Mouse (Mus musculus) liver, embryonic 14.5 days (tissue): ENCODE results near the gene Rragd. TPM values are rescaled to one million over a fixed set of nuclear protein-coding genes. Genes with fewer than 3 reads are reported as not detected.
A peak's percentile ranks its signal among the peaks of the same experiment; 100 is the strongest.

Experiments used
- ATAC-seq: fragments of 200-750 bp; cut with Nextera tagmentation; 2 replicates; pipeline ENCODE4 v1.8.0; 2017; ENCODE audit warnings: moderate number of reproducible peaks, mild to moderate bottlenecking, moderate library complexity; ENCODE audit not compliant: insufficient read depth
- DNase-seq, 3 experiments: peaks; one replicate each; pipeline ENCODE4 v3.0.0-alpha.2; 2012 to 2013; ENCODE audit warnings: low read depth in 3 of 3, low spot score in 3 of 3
- H3K27ac ChIP-seq: fragments of 300-500 bp; sonication (generic); 2 replicates; pipeline ENCODE4 v1.5.1; 2014; ENCODE audit warnings: moderate library complexity, mild to moderate bottlenecking, control low read depth, inconsistent platforms
- H3K27me3 ChIP-seq: fragments of 300-500 bp; sonication (generic); 2 replicates; pipeline ENCODE4 v1.6.1; 2014; ENCODE audit warnings: mild to moderate bottlenecking, low read length, moderate library complexity; ENCODE audit not compliant: control insufficient read depth, insufficient read depth
- H3K36me3 ChIP-seq: fragments of 300-500 bp; sonication (generic); replicated peaks from 2 replicates; pipeline ENCODE4 v1.6.1; 2014; ENCODE audit warnings: low read depth; ENCODE audit not compliant: control insufficient read depth, insufficient read depth
- H3K4me1 ChIP-seq, 2 experiments: fragments of 200-500 bp in 1 of 2; fragments of 300-500 bp in 1 of 2; sonication (generic) in 1 of 2; replicated peaks; 2 replicates each; pipeline ENCODE4 v1.6.1; 2012 to 2014; ENCODE audit warnings: antibody characterized with exemption in 1 of 2, inconsistent platforms in 1 of 2, low read length in 1 of 2; ENCODE audit not compliant: control insufficient read depth in 2 of 2, insufficient read depth in 2 of 2
- H3K4me2 ChIP-seq: fragments of 300-500 bp; sonication (generic); 2 replicates; pipeline ENCODE4 v1.6.1; 2014; ENCODE audit warnings: low read depth, mild to moderate bottlenecking, control low read depth, moderate library complexity
- H3K4me3 ChIP-seq, 2 experiments: fragments of 200-500 bp in 1 of 2; fragments of 300-500 bp in 1 of 2; sonication (generic) in 1 of 2; 2 replicates each; pipeline ENCODE4 v1.5.1; 2012 to 2014; ENCODE audit warnings: low read depth in 2 of 2, low read length in 2 of 2, mild to moderate bottlenecking in 2 of 2, control low read depth in 1 of 2, inconsistent platforms in 1 of 2, moderate library complexity in 1 of 2; ENCODE audit not compliant: insufficient read depth in 1 of 2
- H3K9ac ChIP-seq: fragments of 300-500 bp; sonication (generic); replicated peaks from 2 replicates; pipeline ENCODE4 v1.6.1; 2014; ENCODE audit warnings: mild to moderate bottlenecking, control low read depth, moderate library complexity
- H3K9me3 ChIP-seq: fragments of 300-500 bp; sonication (generic); 2 replicates; pipeline ENCODE4 v1.6.1; 2016; ENCODE audit warnings: low read length, mixed read lengths; ENCODE audit not compliant: control insufficient read depth
- CTCF ChIP-seq: IDR thresholded peaks from 2 replicates; pipeline ENCODE4 v1.5.1; 2016; ENCODE audit warnings: antibody characterized with exemption, low read depth, control low read depth
- EP300 ChIP-seq: IDR thresholded peaks from 2 replicates; pipeline ENCODE4 v1.6.1; 2016; ENCODE audit warnings: antibody characterized with exemption, low read depth
- WGBS: fragments of 180-500 bp; shearing (Covaris S2); extraction: QIAGEN DNeasy Blood & Tissue Kit; methylation state at CpG from one replicate; pipeline ENCODE4 v1.1.7; 2014; ENCODE audit not compliant: insufficient replicate concordance; 5-methylcytosine and 5-hydroxymethylcytosine counted together
- polyA plus RNA-seq, 2 experiments: library from polyadenylated mRNA; depleted of rRNA in 1 of 2; stranded (reverse) in 1 of 2; unstranded in 1 of 2; fragments of >200 nt; fragmentation: Nextera tagmentation in 1 of 2; extraction: Ambion mirVana in 1 of 2; gene quantifications; 2 replicates each; pipeline versions ENCODE4 v1.2.1 to v1.2.3; 2012 to 2014

Rragd gene
- polyA plus RNA-seq, 2 experiments = 2.4 to 2.6 TPM

DNA sequence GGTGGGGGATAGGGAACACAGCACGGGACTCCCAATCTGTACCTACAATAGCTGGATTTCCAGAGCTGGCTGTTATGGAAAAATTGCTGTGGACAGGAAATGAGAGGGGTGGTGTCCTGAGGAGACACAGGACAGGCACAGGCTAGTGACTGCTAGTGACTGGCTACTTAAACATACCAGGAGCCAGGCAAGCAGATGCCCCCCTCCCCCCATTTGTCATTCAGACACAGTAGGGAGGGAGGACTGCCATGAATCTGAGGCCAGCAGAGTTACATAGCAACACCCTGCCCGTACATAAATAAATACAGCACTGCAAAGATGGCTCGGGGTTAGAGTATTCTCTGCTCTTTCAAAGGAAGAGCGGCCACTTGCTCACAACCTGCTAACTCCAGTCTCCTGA is 35.2 kb upstream of the Rragd start:
- H3K9me3 ChIP-seq = no peaks in the 10 kb centered on the region
- TF ChIP-seq CTCF (no peak), EP300 (no peak)
- no peaks in the 10 kb centered on the region for H3K36me3 ChIP-seq
- no peak overlapping the region for H3K4me2 ChIP-seq
- no peak for DNase-seq
- 44% methylated on average over 4 of the region's 4 CpGs for WGBS
- H3K9ac ChIP-seq = no peak overlapping the region
- H3K4me1 ChIP-seq = peaks cover 0 to 2% of the 10 kb centered on the region in 2 experiments; a peak in 1 of 4 replicates
- peaks cover 40% of the 10 kb centered on the region for H3K27me3 ChIP-seq
- H3K4me3 ChIP-seq = no peak overlapping the region
- H3K27ac ChIP-seq = no peak overlapping the region
- ATAC-seq = no peak

GRCm38 (mm10) chr4:32948696-32949095 is 34.1 kb upstream of the Rragd start:
- Histone ChIP-seq H3K27ac (no peak overlapping the region), H3K4me3 (no peak overlapping the region), H3K9me3 (no peaks in the 10 kb centered on the region), H3K4me2 (no peak overlapping the region), H3K9ac (no peak overlapping the region), H3K36me3 (no peaks in the 10 kb centered on the region), H3K4me1 (peaks cover 0 to 2% of the 10 kb centered on the region in 2 experiments; a peak in 1 of 4 replicates), H3K27me3 (peaks cover 48% of the 10 kb centered on the region)
- no peak for DNase-seq
- no peak for TF ChIP-seq CTCF
- no peak for TF ChIP-seq EP300
- 30% methylated on average over 10 of the region's 10 CpGs for WGBS
- ATAC-seq = no peak

GRCm38 (mm10) chr4:32950356-32951034 is 32.3 kb upstream of the Rragd start, which contains the start of gene Ankrd6:
TSS of gene Ankrd6 (minus strand) at chr4:32950841.
- no peak for TF ChIP-seq EP300
- TF ChIP-seq CTCF = peak; percentile 84
- ATAC-seq = peak; percentile 85
- Histone ChIP-seq H3K4me2 (peak within 1 kb of the TSS; percentile 78), H3K4me1 (peaks cover 0 to 2% of the 10 kb centered on the region in 2 experiments; a peak in 1 of 4 replicates), H3K4me3 (peak within 1 kb of the TSS; percentile 40 to 60), H3K27ac (no peak within 1 kb of the TSS), H3K9me3 (no peaks in the 10 kb centered on the region), H3K9ac (no peak within 1 kb of the TSS; the same call in 1 of the 2 replicates), H3K36me3 (no peaks in the 10 kb centered on the region), H3K27me3 (peaks cover 48% of the 10 kb centered on the region)
- DNase-seq = peak; percentile 20 to 50 (median 34)
- under 1% methylated on average over 66 of the region's 66 CpGs for WGBS

- no peak for ATAC-seq
- TF ChIP-seq CTCF = no peak
- no peak for TF ChIP-seq EP300
- no peak for DNase-seq
- peaks cover 0 to 2% of the 10 kb centered on the region in 2 experiments; a peak in 1 of 4 replicates for H3K4me1 ChIP-seq
- 6% methylated on average over 34 of the region's 34 CpGs for WGBS
- H3K9me3 ChIP-seq = no peaks in the 10 kb centered on the region
- H3K9ac ChIP-seq = no peak overlapping the region; the same call in 1 of the 2 replicates
- peaks cover 48% of the 10 kb centered on the region for H3K27me3 ChIP-seq
- H3K4me3 ChIP-seq = peak overlapping the region; percentile 22 to 60; a peak in 3 of 4 replicates
- H3K36me3 ChIP-seq = no peaks in the 10 kb centered on the region
- peak overlapping the region; percentile 78 for H3K4me2 ChIP-seq
- no peak overlapping the region for H3K27ac ChIP-seq
These were observed 31.5 kb upstream of the Rragd start for GRCm38 (mm10) chr4:32951035-32951940.

GRCm38 (mm10) chr4:32952681-32953080 is 30.2 kb upstream of the Rragd start:
- Histone ChIP-seq H3K36me3 (no peaks in the 10 kb centered on the region), H3K4me1 (peaks cover 0 to 2% of the 10 kb centered on the region in 2 experiments; a peak in 2 of 4 replicates), H3K27ac (no peak overlapping the region), H3K9ac (no peak overlapping the region), H3K4me3 (no peak overlapping the region), H3K4me2 (no peak overlapping the region), H3K27me3 (peaks cover 48% of the 10 kb centered on the region), H3K9me3 (no peaks in the 10 kb centered on the region)
- TF ChIP-seq CTCF (no peak), EP300 (no peak)
- WGBS = 5% methylated on average over 7 of the region's 7 CpGs
- no peak for DNase-seq
- no peak for ATAC-seq
